In the genomic region with DNA sequence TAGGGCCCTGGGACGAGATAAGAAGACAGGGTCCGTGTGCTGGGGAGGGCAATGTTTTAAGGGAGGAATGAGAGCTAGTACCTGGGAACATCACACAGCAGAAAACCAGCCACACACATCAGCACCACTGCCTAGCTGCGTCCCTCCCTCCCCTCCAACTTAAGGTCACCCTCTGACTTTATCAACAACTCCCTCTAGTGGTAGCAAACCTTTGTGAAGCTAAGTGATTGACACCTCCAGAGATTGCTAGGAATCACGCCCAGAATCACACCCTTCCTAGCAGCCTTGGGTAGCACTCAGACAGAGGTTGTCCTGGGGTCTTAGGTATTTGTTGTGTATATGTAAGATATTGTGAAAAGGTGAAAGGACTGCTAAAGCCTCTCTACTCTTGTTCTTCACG, we compare ENCODE assay signal across 8 mouse cellular contexts. TPM values are rescaled to one million over a fixed set of nuclear protein-coding genes. Genes with fewer than 3 reads are reported as not detected.
DNase-seq lines count a peak whose midpoint lies in the region.

No protein-coding gene starts in this region.

- peak; percentile 42 for DNase-seq in heart, adult 11 months
- DNase-seq in heart, postnatal 4 days, result no peak
- DNase-seq in 3T3-L1 (ENCODE audit: low read depth, low spot score) (peak; percentile 48), R1 (ENCODE audit: low read depth, low spot score) (peak; percentile 99)
- peak; percentile 52 for DNase-seq in induced T-regulatory cell, adult 2 months (ENCODE audit: low read depth)
- no peak for DNase-seq in layer of hippocampus, postnatal 25 days (ENCODE audit: extremely low spot score in 1 of 2, low spot score in 1 of 2)
- no peak for DNase-seq in adrenal gland, postnatal 4 days (ENCODE audit: low spot score in 2 of 2)
- DNase-seq in adrenal gland, postnatal 10 days, result no peak

RNA-seq across cellular contexts. Expression of a gene that starts 56.4 kb away (rescaled TPM):
- total RNA-seq in heart, postnatal 4 days (2021), result 1 to 10 TPM; 1.5 to 2.0 TPM
- total RNA-seq in layer of hippocampus, postnatal 25 days (2021), result 10 to 100 TPM; 30.6 to 33.2 TPM
- 1 to 10 TPM; 4.3 to 5.3 TPM for total RNA-seq in adrenal gland, postnatal 4 days (2021)
- 1 to 10 TPM; 1.7 to 2.5 TPM for total RNA-seq in adrenal gland, postnatal 10 days (2021)

Comparison
In these comparisons a context has a peak if more than half of its experiments do, and no peak if none do; other contexts are left out.
1. DNase-seq: peak in heart, adult 11 months (single experiment), 3T3-L1 (single experiment), R1 (single experiment) and induced T-regulatory cell, adult 2 months (single experiment); none in heart, postnatal 4 days (single experiment), layer of hippocampus, postnatal 25 days (0 of 2), adrenal gland, postnatal 4 days (0 of 2) and adrenal gland, postnatal 10 days (single experiment).
2. RNA of a gene that starts 56.4 kb away (total RNA-seq): 30.6 to 33.2 TPM in layer of hippocampus, postnatal 25 days; 4.3 to 5.3 TPM in adrenal gland, postnatal 4 days, 1.7 to 2.5 TPM in adrenal gland, postnatal 10 days and 1.5 to 2.0 TPM in heart, postnatal 4 days; every median in the first group is over 4 times any median in the second.